Mouse (Mus musculus): Measurements from ENCODE around the gene Atp6v1c2. TPM values are rescaled to one million over a fixed set of nuclear protein-coding genes. Genes with fewer than 3 reads are reported as not detected.

The Atp6v1c2 gene
- 0.59 and 0.66 TPM in 2 replicates for polyA plus RNA-seq (2015; fragmentation: Nextera tagmentation; extraction: Ambion mirVana)

- Histone ChIP-seq H3K4me2 (replicated peaks) (no peak within 1 kb of the TSS), H3K4me1 (peaks cover 10% of the 10 kb centered on the region), H3K27ac (replicated peaks) (no peak within 1 kb of the TSS), H3K9me3 (no peaks in the 10 kb centered on the region), H3K4me3 (no peak within 1 kb of the TSS), H3K36me3 (no peaks in the 10 kb centered on the region), H3K9ac (replicated peaks) (no peak within 1 kb of the TSS), H3K27me3 (peaks cover 7% of the 10 kb centered on the region; the same call in 1 of the 2 replicates)
- no peak for ATAC-seq (replicated peaks)
- WGBS = 82% methylated on average over 3 of the region's 3 CpGs
Observed at GRCm38 (mm10) chr12:17329259-17329658, at the start of gene Atp6v1c2. Gene Atp6v1c2, minus strand, starts transcription at chr12:17329359.

DNA sequence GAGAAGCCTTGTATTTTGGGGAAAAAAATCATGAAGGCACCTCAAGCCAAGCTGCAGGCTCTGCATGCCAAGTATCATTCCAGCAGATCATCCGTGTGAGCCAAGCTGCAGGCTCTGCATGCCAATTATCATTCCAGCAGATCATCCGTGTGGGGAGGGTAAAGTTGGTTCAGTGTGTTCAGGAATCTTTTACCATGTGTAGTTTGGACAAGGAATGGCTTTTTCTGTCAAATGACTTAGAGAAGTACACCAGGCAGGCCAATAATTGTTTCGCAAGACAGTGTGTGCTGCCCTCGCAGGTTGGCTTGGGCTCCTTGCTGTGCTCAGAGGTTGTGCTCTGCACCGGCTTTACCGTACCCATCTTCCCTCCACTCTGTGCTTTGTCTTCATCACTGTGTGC, 47.4 kb upstream of the Atp6v1c2 start:
- Histone ChIP-seq H3K9ac (replicated peaks) (no peak overlapping the region), H3K27ac (replicated peaks) (no peak overlapping the region), H3K4me3 (no peak overlapping the region), H3K4me2 (replicated peaks) (no peak overlapping the region), H3K9me3 (no peaks in the 10 kb centered on the region), H3K36me3 (peaks cover 66% of the 10 kb centered on the region), H3K27me3 (no peaks in the 10 kb centered on the region), H3K4me1 (no peaks in the 10 kb centered on the region)
- 81% methylated on average over 6 of the region's 6 CpGs for WGBS
- no peak for ATAC-seq (replicated peaks)

- peaks cover 73% of the 10 kb centered on the region for H3K36me3 ChIP-seq
- WGBS = 95% methylated on average over 4 of the region's 4 CpGs
- no peak for ATAC-seq (replicated peaks)
Observed at GRCm38 (mm10) chr12:17375243-17375642, 46.1 kb upstream of the Atp6v1c2 start.

DNA sequence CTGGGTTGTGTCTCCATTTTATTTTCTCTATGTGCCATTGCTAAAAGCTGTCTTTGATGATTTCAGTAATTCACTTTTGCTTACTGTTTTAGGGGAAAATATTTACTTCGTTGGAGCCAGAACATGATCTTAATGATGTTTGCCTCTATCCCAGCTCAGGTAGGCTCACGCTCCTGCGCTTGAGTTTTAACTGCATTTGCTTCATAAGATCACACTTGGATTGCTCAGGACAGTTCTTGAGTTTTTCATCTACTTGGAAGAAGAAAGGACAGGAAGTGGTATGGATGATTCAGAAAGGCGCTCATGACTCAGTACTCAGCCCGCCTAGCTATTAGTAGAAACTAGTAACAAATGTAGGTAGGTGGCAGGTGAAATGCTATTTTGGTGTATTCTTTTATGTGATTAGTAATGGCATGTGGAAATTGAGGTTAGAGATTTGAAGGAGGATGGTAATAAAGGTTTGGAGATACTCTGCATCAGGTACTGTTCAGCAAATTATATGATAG, 44.4 kb upstream of the Atp6v1c2 start:
- H3K4me3 ChIP-seq = no peak overlapping the region
- no peaks in the 10 kb centered on the region for H3K27me3 ChIP-seq
- no peaks in the 10 kb centered on the region for H3K9me3 ChIP-seq
- peaks cover 73% of the 10 kb centered on the region for H3K36me3 ChIP-seq
- no peak overlapping the region for H3K4me2 ChIP-seq (replicated peaks)
- H3K27ac ChIP-seq (replicated peaks) = no peak overlapping the region
- no peak overlapping the region for H3K9ac ChIP-seq (replicated peaks)
- H3K4me1 ChIP-seq = no peaks in the 10 kb centered on the region
- WGBS = 99% methylated on average over 5 of the region's 5 CpGs
- ATAC-seq (replicated peaks) = no peak

More at GRCm38 (mm10) chr12:17375243-17375642, 46.1 kb upstream of the Atp6v1c2 start:
- no peaks in the 10 kb centered on the region for H3K4me1 ChIP-seq
- H3K4me3 ChIP-seq = no peak overlapping the region
- H3K27ac ChIP-seq (replicated peaks) = no peak overlapping the region
- no peaks in the 10 kb centered on the region for H3K9me3 ChIP-seq
- no peaks in the 10 kb centered on the region for H3K27me3 ChIP-seq
- no peak overlapping the region for H3K9ac ChIP-seq (replicated peaks)
- H3K4me2 ChIP-seq (replicated peaks) = no peak overlapping the region

DNA sequence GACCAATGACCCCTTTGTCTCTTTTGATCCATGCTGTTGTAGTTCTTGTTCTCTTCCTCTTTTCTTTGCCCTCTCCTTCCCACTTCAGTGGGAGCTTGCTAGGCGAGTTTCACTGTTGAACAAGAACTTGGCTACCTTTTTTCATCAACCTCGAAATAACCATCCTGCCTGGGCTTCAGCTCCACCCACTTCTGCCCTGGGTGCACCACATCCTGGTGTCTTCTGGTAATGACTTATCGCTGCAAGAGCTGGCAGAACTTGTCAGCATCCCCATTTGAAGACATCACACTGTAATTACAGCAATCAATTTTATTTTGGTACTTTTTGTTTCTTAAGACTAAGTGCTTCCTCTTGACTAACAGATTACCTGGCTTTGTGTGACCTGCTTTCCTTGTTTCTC, 43.5 kb upstream of the Atp6v1c2 start:
- H3K4me2 ChIP-seq (replicated peaks) = no peak overlapping the region
- no peaks in the 10 kb centered on the region for H3K4me1 ChIP-seq
- WGBS = 80% methylated on average over 3 of the region's 3 CpGs
- no peak for ATAC-seq (replicated peaks)
- no peaks in the 10 kb centered on the region for H3K9me3 ChIP-seq
- no peak overlapping the region for H3K9ac ChIP-seq (replicated peaks)
- H3K4me3 ChIP-seq = no peak overlapping the region
- H3K27me3 ChIP-seq = no peaks in the 10 kb centered on the region
- H3K36me3 ChIP-seq = peaks cover 77% of the 10 kb centered on the region
- H3K27ac ChIP-seq (replicated peaks) = no peak overlapping the region

- WGBS = 92% methylated on average over 8 of the region's 8 CpGs
- Histone ChIP-seq H3K9ac (replicated peaks) (no peak overlapping the region), H3K4me2 (replicated peaks) (no peak overlapping the region), H3K4me3 (no peak overlapping the region), H3K27ac (replicated peaks) (no peak overlapping the region), H3K9me3 (no peaks in the 10 kb centered on the region), H3K36me3 (peaks cover 73% of the 10 kb centered on the region), H3K27me3 (no peaks in the 10 kb centered on the region), H3K4me1 (no peaks in the 10 kb centered on the region)
- no peak for ATAC-seq (replicated peaks)
Observed at GRCm38 (mm10) chr12:17371589-17372235, 42.6 kb upstream of the Atp6v1c2 start.

GRCm38 (mm10) chr12:17369551-17370325, 40.6 kb upstream of the Atp6v1c2 start:
- WGBS = 95% methylated on average over 7 of the region's 7 CpGs
- peaks cover 70% of the 10 kb centered on the region for H3K36me3 ChIP-seq

DNA sequence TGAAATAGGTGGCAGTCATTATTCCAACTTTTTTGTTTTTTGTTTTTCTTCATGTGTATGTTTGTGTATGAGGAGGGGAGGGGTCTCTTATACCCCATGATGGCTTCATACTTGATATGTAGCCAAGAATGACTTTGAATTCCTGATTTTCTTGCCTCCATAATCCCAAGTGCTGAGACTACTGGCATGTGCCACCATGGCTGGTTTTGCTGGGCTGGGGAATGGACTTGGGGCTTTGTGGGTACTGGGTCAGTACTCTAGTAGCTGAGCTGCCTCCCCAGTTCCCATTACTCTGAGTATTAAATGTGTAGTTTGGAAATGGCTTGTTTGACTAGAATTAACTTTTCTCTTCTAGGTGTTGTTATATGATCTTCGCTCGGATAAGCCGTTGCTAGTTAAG, 40.0 kb upstream of the Atp6v1c2 start:
- Histone ChIP-seq H3K4me3 (no peak overlapping the region), H3K4me1 (no peaks in the 10 kb centered on the region), H3K27me3 (no peaks in the 10 kb centered on the region), H3K27ac (replicated peaks) (no peak overlapping the region), H3K9ac (replicated peaks) (no peak overlapping the region), H3K36me3 (peaks cover 69% of the 10 kb centered on the region), H3K4me2 (replicated peaks) (no peak overlapping the region), H3K9me3 (no peaks in the 10 kb centered on the region)
- 97% methylated on average over 3 of the region's 3 CpGs for WGBS
- no peak for ATAC-seq (replicated peaks)

More at GRCm38 (mm10) chr12:17369551-17370325, 40.6 kb upstream of the Atp6v1c2 start:
- ATAC-seq (replicated peaks) = no peak
- Histone ChIP-seq H3K4me2 (replicated peaks) (no peak overlapping the region), H3K9me3 (no peaks in the 10 kb centered on the region), H3K27me3 (no peaks in the 10 kb centered on the region), H3K27ac (replicated peaks) (no peak overlapping the region), H3K9ac (replicated peaks) (no peak overlapping the region), H3K4me1 (no peaks in the 10 kb centered on the region), H3K4me3 (no peak overlapping the region)

- WGBS = 77% methylated on average over 5 of the region's 5 CpGs
- no peak overlapping the region for H3K4me3 ChIP-seq
- H3K27me3 ChIP-seq = no peaks in the 10 kb centered on the region
- H3K4me1 ChIP-seq = no peaks in the 10 kb centered on the region
- H3K9ac ChIP-seq (replicated peaks) = no peak overlapping the region
- H3K27ac ChIP-seq (replicated peaks) = no peak overlapping the region
- H3K4me2 ChIP-seq (replicated peaks) = no peak overlapping the region
- peaks cover 70% of the 10 kb centered on the region for H3K36me3 ChIP-seq
- no peaks in the 10 kb centered on the region for H3K9me3 ChIP-seq
- ATAC-seq (replicated peaks) = peak; percentile 80
Observed at GRCm38 (mm10) chr12:17366981-17367380, 37.8 kb upstream of the Atp6v1c2 start.

- Histone ChIP-seq H3K27ac (replicated peaks) (no peak overlapping the region), H3K36me3 (peaks cover 73% of the 10 kb centered on the region), H3K27me3 (no peaks in the 10 kb centered on the region), H3K4me1 (no peaks in the 10 kb centered on the region), H3K9me3 (no peaks in the 10 kb centered on the region), H3K9ac (replicated peaks) (no peak overlapping the region), H3K4me2 (replicated peaks) (no peak overlapping the region), H3K4me3 (no peak overlapping the region)
- WGBS = 94% methylated on average over 5 of the region's 5 CpGs
- ATAC-seq (replicated peaks) = no peak
Observed at GRCm38 (mm10) chr12:17362316-17362715, 33.2 kb upstream of the Atp6v1c2 start.

GRCm38 (mm10) chr12:17360650-17361049, 31.5 kb upstream of the Atp6v1c2 start:
- Histone ChIP-seq H3K27me3 (no peaks in the 10 kb centered on the region), H3K4me1 (no peaks in the 10 kb centered on the region), H3K4me2 (replicated peaks) (no peak overlapping the region), H3K36me3 (peaks cover 83% of the 10 kb centered on the region), H3K9ac (replicated peaks) (no peak overlapping the region), H3K4me3 (no peak overlapping the region), H3K9me3 (no peaks in the 10 kb centered on the region), H3K27ac (replicated peaks) (no peak overlapping the region)
- WGBS = 12% methylated on average over 4 of the region's 4 CpGs
- ATAC-seq (replicated peaks) = no peak

DNA sequence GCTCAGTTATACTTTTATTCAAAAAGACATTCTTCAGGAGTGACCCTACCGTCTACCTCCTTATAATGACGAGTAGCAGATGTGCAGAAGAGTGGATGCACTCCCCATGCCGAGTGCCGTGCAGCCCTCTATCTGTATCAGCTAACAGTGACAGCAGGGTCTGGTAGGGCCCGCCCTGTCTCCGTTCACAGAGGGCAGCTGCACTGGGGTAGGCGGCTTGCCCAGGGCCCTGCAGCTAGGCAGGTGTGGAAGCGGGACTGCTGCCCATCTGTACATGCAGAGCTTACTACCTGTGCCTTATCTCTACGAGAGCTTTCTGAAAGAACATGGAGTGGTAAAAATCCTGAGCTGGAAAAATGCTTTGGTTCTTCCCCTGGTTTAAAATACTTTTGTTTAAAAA, 30.9 kb upstream of the Atp6v1c2 start:
- H3K27ac ChIP-seq (replicated peaks) = no peak overlapping the region
- no peaks in the 10 kb centered on the region for H3K9me3 ChIP-seq
- no peak overlapping the region for H3K4me3 ChIP-seq
- WGBS = 34% methylated on average over 9 of the region's 9 CpGs
- H3K27me3 ChIP-seq = no peaks in the 10 kb centered on the region
- no peak overlapping the region for H3K4me2 ChIP-seq (replicated peaks)
- no peak overlapping the region for H3K9ac ChIP-seq (replicated peaks)
- no peaks in the 10 kb centered on the region for H3K4me1 ChIP-seq
- H3K36me3 ChIP-seq = peaks cover 83% of the 10 kb centered on the region
- ATAC-seq (replicated peaks) = no peak
